Mouse (Mus musculus): Measurements from ENCODE around the gene Stk10.

DNA sequence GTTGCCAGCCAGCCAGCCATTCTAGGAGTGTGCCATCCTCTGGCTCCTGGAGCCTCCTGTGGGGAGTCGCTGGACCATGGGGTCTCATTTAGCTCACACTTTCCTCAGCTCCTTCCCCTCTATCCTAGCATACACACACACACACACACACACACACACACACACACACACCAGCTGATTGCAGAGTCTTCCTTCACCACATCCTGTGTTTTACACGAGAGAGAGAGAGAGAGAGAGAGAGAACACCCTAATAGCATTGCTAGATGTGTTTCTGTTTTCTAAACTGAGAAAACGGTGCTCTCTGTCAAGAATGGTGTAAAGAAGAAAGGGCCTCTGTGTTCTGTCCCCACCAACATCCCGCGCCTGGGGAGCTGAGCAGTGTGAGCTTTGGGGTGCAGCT, 49.7 kb downstream of the Stk10 start:
- no peak for TF ChIP-seq CTCF (IDR thresholded peaks at IDR 0.05; ENCODE audit: borderline replicate concordance, extremely low read depth, insufficient read depth, insufficient read length)
- TF ChIP-seq POLR2A (IDR thresholded peaks at IDR 0.05; ENCODE audit: borderline replicate concordance, extremely low read depth, insufficient read depth, insufficient read length, poor library complexity, severe bottlenecking), result no peak

All from brain, embryonic 14.5 days (tissue).